Mouse (Mus musculus) naive thymus-derived CD4-positive, alpha-beta T cell, adult 2 months (primary cell): Measurements from ENCODE around the gene Junb.

ENCODE experiments used
- DNase-seq: peaks from one replicate; pipeline ENCODE4 v3.0.0-alpha.2; 2011; ENCODE audit warnings: low read depth

Gene Junb

DNA sequence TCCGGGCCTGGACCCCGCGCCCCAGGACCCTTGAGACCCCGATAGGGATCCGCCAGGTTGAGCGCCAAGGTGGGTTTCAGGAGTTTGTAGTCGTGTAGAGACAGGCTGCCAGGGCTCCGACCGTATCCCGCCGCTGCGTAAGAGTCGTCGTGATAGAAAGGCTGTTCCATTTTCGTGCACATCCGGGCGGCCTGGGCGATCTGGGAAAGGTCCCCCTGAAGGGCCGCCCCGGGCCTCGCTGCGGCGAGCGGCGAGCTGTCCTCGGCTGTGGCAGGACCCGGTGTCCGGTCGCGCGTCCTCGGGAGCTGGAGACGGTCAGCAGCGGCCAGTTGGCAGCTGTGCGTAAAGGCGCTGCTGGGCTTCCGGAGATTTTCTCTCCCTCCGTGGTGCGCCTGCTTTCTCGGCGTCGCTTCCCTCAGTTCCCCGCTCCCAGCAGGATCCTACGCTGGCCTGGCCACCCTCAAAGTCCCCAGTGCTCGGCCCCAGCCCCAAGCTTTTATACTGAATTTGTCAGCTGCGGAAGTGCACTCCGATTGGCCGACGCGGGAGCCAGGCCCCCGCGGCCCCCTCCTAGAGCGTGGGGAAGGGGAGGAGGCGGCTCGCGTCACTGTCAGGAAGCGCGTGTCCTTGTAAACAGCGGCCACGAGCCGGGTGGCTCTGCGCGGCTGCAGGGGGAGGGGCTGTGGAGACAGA lies at the start of gene Junb:
Junb (minus strand) TSS at position 471 of the 693 bp plus-strand sequence.
- peak; percentile 98 for DNase-seq

DNA sequence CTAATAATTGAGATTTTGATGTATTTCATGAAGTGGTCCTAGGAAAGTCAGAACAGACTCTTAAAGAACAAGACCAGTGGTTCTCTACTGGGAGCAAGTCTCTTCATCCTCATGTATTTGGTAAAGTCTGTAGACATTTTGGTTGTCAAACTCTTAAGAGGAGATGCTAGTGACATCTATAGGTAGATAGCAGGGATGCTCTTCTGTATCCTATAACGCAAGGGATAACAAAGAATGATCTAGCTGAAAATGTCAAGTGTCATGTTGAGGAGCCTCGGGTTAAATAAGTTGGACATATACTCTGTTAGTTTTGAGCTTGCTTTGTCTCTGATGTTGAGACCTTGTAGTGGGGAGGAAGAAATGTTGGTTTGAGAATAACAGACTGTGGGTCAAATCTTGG lies 49.4 kb upstream of the Junb start:
- peak; percentile 47 for DNase-seq

- no peak for DNase-seq
These were observed 49.0 kb upstream of the Junb start for GRCm38 (mm10) chr8:85027516-85027855.

GRCm38 (mm10) chr8:85026670-85027515 lies 48.4 kb upstream of the Junb start, which contains the start of gene Trir:
TSS of gene Trir (plus strand) at chr8:85026823.
- DNase-seq = peak; percentile 93

DNA sequence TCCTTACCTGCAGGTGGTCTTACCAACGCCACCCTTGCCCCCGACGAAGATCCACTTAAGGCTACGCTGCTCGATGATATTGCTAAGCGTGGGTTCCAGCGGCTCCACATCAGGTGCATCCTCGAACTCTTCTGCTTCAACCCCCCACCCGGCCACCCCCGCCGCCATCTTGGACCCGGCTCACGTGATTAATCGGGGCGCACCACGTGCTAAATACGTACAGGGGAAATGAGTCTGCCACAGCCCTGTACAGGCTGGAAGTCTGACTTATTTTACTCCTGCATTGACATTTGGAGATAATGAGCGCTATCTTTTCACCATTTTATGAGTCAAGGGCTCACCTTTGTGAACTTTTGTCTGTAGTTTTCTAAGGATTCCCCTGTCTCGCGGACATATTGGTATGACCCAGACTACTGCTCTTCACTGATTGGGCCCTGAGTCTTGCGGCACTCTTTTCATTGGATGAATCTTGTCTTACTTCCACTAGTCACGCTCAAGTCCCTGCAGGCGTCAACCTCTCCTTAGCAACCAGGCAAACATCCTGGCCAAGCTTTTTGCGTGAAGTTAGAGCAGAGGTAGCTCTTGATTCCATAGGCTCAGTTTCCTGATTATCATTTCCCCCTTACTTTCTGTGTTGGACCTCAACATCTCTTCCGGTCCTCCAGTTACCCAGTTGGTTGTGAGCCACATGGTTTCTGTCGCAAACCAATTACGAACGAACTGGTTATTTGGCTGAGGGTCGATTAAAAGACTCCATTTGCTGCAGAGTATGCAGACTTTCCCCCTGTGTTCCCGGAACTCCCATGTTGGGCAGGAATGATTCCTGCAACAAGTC lies 46.8 kb upstream of the Junb start, which contains the start of gene Asna1:
Asna1 (minus strand) TSS at position 184 of the 835 bp plus-strand sequence.
- DNase-seq = peak; percentile 97

DNA sequence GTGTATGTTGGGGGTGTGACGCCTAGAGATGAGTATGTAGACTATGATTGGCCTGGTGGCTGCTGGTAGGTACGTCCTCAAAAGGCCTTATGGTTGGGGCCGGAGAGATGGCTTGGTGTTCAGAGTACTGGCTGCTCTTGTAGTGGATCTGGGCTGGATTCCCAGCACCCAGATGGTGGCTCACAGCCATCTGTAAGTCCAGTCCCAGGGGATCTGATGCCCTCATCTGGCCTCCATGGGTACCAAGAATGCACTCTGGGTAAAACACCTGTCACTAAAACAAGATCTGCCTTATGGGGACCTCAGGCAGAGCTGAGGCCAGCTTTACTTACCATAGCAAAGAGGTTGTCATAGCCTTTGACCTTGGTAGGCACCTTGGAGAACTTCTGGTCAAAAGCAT lies 45.3 kb upstream of the Junb start:
- no peak for DNase-seq

DNA sequence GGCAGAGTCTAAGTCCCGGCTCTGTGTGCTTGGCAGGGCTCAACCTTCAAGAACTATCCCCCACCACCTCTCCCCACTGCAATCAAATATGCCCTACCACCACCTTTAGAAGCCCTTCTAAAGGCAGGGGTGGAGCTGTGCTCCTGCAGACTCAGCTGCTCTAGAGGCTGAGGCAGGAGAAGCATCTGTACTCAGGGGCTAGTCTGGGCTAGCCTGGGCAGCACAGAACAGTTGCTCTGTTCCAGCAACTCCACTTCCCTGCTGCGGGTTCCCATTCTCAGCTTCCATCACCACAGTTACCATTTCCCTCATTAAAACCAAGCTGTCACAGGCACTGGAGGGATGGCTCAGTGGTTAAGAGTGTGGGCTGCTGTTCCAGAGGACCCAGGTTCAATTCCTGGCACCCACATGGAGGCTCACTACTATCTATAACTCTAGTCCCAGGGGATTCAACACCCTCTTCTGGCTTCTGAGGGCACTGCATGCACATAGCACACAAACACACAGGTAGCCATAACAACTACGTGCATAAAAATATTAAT lies 43.1 kb upstream of the Junb start:
- no peak for DNase-seq

DNA sequence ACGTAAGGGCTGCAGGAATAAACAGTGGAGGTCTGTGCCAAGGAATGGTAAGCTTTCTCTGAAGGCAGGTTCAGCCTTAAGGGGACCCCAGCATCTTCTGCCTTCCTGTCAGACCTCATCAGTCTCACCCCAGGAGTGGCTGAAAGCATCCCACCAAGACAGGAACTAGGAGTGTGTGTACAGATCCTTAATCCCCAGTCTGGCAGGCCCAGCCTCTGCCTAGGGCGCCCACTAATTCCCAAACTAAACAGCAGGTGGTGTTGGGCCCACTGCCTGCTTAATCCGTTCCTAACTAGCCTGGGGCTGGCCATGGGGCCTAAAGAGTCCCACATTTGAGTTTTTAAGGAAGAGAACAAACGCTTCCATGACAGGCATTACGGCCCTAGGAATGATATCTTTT lies 38.7 kb upstream of the Junb start:
- DNase-seq = no peak

DNA sequence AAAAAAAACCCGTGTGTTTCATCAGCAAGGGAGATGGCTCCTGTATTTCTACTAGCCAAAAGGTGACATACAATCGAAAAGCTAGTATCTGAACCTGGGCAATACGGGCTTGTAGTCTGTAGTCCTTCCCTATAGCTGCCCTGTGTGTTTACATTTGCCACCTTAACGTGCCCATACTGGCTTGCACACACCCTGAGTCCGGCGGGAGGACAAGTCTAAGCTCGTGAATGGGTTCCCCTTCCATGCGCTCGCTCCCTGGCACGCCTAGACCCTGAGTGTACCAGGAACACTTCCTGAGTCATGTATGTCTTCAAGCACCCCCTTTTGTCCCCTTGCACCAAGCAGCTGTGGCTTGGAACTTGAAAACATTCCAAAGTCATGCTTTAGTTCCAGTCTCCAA lies 38.2 kb upstream of the Junb start:
- DNase-seq = no peak

- no peak for DNase-seq
These were observed 35.9 kb upstream of the Junb start, which contains the start of gene Best2 for GRCm38 (mm10) chr8:85014431-85014830. TSS of gene Best2 (minus strand) at chr8:85014531.

DNA sequence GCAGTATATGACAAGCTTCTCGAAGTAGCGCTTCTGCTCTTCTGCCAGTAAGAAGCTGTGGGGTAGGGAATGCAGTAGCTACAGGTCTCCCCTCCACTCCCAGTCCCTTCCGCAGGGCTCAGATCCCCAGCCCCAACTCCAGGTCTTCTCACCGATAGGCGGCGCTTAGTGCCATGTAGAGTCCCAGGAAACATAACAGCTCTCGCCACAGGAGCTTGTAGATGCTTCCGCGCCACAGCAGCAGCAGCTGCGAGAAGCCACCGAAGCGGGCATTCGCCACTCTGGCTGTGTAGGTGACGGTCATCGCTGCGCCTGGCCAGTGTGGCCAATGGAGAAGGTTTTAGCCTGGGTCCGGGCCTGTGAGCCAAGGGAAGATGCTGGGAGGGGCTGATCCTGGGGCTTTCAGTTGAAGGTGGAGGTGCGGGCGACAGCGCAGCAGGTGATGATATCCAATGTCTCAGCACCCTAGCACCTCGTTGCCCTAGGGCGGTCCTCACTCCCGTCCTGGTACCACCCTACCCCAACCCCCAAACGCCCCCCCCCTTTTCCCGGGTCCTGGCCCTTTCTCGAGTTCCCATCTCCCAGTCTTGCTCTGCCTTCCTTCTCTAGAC lies 34.8 kb upstream of the Junb start:
- peak; percentile 90 for DNase-seq

DNA sequence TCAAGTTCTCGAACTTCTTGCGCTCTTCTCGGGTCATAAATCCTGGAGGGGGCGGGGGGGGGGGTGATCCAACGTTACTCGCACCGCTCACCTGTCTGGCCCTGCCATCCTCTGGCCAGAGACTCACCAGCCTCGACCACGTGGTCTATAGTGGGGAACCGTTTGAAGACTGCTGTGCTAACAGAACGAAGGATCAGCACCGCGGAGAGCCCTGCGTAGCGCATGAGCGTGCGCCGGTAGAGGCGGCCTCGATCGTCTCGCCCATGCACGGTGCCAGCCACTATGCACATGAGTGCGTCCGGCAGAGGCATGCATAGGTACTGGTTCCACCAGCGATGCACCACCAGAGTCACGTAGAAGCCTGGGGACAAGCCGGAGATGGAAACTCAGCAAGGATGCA lies 32.7 kb upstream of the Junb start:
- no peak for DNase-seq

- peak; percentile 62 for DNase-seq
These were observed 29.2 kb upstream of the Junb start for GRCm38 (mm10) chr8:85007686-85008085.

DNA sequence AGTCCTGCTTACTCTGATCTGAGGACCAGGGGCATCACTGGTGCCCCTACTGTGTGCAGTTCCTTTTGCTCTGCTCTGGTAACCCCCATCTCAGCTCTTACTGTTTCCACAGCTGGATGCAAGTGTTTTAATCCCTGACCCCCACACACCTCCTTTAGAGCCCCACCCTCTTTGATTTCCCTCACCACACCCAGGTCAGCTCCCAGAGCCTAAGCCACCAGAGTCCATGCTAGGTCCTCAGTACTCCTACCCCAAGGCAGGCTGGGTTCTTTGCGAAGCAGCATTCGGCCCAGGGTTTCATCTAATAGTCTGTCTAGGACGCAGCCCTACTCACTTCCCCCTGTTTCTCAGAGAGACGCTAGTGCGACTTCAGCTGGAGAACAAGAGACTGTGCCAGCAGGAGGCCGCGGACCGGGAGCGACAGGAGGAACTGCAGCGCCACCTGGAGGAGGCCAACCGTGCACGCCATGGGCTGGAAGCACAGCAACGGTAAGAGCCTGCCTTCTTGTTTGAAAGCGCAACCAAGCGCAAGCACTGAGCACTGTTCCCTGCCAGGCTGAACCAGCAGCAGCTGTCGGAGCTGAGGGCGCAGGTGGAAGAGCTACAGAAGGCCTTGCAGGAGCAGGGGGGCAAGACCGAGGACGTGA lies 19.3 kb upstream of the Junb start:
- peak; percentile 94 for DNase-seq

DNA sequence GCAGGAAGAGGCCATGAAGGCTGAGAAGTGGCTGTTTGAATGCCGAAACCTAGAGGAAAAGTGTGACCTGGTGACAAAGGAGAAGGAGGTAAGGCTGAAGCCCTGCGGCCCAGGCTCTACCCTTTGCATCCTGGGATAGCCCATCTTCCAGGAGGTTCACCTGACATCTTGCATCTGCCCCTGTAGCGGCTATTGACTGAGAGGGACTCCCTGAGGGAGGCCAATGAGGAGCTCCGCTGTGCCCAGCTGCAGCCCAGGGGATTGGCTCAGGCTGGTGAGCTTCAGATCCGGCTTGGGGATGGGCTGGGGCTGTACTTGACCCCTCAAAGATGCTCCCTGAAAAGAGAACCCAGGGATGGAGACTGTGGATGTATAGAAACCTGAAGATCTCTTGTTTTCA lies 18.5 kb upstream of the Junb start:
- no peak for DNase-seq

DNA sequence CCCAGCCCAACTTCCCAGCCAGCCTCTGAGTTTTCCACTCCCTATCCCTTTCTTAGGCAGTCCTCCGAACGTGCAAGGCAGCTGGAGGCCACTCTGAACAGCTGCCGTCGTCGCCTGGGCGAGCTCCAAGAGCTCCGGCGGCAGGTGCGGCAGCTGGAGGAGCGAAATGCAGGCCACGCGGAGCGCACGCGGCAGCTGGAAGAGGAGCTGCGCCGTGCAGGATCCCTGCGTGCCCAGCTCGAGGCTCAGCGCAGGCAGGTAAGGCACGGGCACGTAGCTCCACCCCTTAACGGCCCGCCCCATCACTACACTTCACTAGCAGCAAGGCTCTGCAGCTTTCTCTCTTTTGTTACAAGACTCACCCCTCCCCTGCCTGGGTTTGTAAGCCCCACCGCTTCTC lies 17.2 kb upstream of the Junb start:
- DNase-seq = no peak

- no peak for DNase-seq
These were observed 15.9 kb upstream of the Junb start for GRCm38 (mm10) chr8:84994375-84994774.

- no peak for DNase-seq
These were observed 12.3 kb upstream of the Junb start for GRCm38 (mm10) chr8:84990836-84991235.

DNA sequence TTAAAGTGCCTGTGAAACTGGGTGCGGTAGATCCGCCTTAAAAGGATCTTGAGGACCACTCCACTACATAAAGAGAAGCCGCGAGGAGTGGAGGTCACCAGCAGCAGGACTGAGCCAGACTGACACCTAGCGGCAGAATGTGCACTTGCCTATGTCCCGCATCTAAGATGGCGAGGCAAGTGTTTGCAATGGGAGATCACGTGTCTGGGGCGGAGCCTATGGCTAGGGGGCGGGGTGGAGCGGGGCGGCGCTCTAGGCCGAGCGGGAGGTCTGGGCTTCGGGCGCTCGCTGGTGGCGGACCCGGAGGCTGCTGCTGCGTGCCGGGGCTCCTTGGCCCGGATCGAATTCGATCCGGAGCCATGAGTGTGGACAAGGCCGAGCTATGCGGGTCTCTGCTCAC lies 11.8 kb upstream of the Junb start, which contains the start of gene Hook2:
Hook2 (plus strand) TSS at position 255 of the 400 bp plus-strand sequence.
- peak; percentile 99 for DNase-seq

GRCm38 (mm10) chr8:84989810-84990209 lies 11.3 kb upstream of the Junb start:
- DNase-seq = peak; percentile 92

- no peak for DNase-seq
These were observed 10.8 kb upstream of the Junb start for GRCm38 (mm10) chr8:84989311-84989731.
